Mouse (Mus musculus): ENCODE measurements around the gene Mre11a.

GRCm38 (mm10) chr9:14875743-14876507 is 91.5 kb downstream of the Mre11a start:
- TF ChIP-seq POLR2A (IDR thresholded peaks at IDR 0.05; ENCODE audit: low read depth, low read length), result no peak
- no peak for TF ChIP-seq MAFK (IDR thresholded peaks at IDR 0.05; ENCODE audit: insufficient replicate concordance, low read length)
- no peak for TF ChIP-seq ZNF384 (IDR thresholded peaks at IDR 0.05; ENCODE audit: low read depth, low read length)
- no peak for TF ChIP-seq CHD2 (IDR thresholded peaks at IDR 0.05; ENCODE audit: low read length)
- no peak for TF ChIP-seq USF2 (conservative IDR thresholded peaks at IDR 0.05; ENCODE audit: low read depth, low read length)
- no peak for TF ChIP-seq ETS1 (conservative IDR thresholded peaks at IDR 0.05; ENCODE audit: low read depth, low read length)
- no peak for TF ChIP-seq ZKSCAN1 (IDR thresholded peaks at IDR 0.05; ENCODE audit: borderline replicate concordance, low read depth, low read length)
- TF ChIP-seq CTCF (conservative IDR thresholded peaks at IDR 0.05 in 1 of 2, IDR thresholded peaks at IDR 0.05 in 1 of 2; ENCODE audit: low read depth in 2 of 2, low read length in 2 of 2), result no peak
- TF ChIP-seq RAD21 (IDR thresholded peaks at IDR 0.05; ENCODE audit: low read depth, low read length), result no peak
- no peak for TF ChIP-seq HCFC1 (IDR thresholded peaks at IDR 0.05; ENCODE audit: low read depth, low read length)
- TF ChIP-seq MAX (IDR thresholded peaks at IDR 0.05; ENCODE audit: low read length), result no peak
- no peak for TF ChIP-seq ELF1 (IDR thresholded peaks at IDR 0.05; ENCODE audit: low read depth, low read length)

All from CH12.LX (cell line).